In genomic region chr10:87812157-87813072, GRCm38 (mm10) we compare ENCODE assay signal across 8 mouse cellular contexts. TPM values are rescaled to one million over a fixed set of nuclear protein-coding genes. Genes with fewer than 3 reads are reported as not detected.
DNase-seq lines count a peak whose midpoint lies in the region; ATAC-seq and TF ChIP-seq lines count a peak whose summit lies in the region.
"Had no signal": no experiment of that assay in that cellular context is flagged by ENCODE, and none has a peak within 500 bp of the region (broad histone marks: within the 10 kb centered on the region; RNA-seq: fewer than 3 reads in every experiment).

No protein-coding gene starts in this region.

- no peaks in the 10 kb centered on the region for H3K36me3 ChIP-seq in ES-E14 (ENCODE audit: control insufficient read depth, insufficient read depth, low read length, poor library complexity, severe bottlenecking)
- no peaks in the 10 kb centered on the region for H3K36me3 ChIP-seq in forebrain, embryonic 15.5 days
- H3K36me3 ChIP-seq in midbrain, embryonic 12.5 days = no peaks in the 10 kb centered on the region

- in situ Hi-C loops in ES-E14 (cut with MboI; ENCODE audit: low sequenced_read_pairs in 2 of 2, unreplicated experiment in 2 of 2) = no loop called here

- no peaks in the 10 kb centered on the region for H3K27me3 ChIP-seq in forebrain, embryonic 15.5 days
- H3K27me3 ChIP-seq in midbrain, embryonic 12.5 days = no peaks in the 10 kb centered on the region

- no peaks in the 10 kb centered on the region for H3K9me3 ChIP-seq in ES-E14 (ENCODE audit: control insufficient read depth, insufficient read depth, low read depth, low read length)
- H3K9me3 ChIP-seq in forebrain, embryonic 15.5 days = no peaks in the 10 kb centered on the region
- no peaks in the 10 kb centered on the region for H3K9me3 ChIP-seq in midbrain, embryonic 12.5 days

- peaks cover 0 to 3% of the 10 kb centered on the region in 2 experiments; a peak in 1 of 4 replicates for H3K4me1 ChIP-seq in ES-E14 (ENCODE audit: control insufficient read depth in 2 of 2, insufficient read depth in 2 of 2, low read length in 2 of 2, poor library complexity in 1 of 2)
- H3K4me1 ChIP-seq in forebrain, embryonic 15.5 days = peaks cover 8% of the 10 kb centered on the region
- H3K4me1 ChIP-seq in midbrain, embryonic 12.5 days = peaks cover 13% of the 10 kb centered on the region

- WGBS in forebrain, embryonic 15.5 days = 20% methylated on average over 8 of the region's 8 CpGs
- 19% methylated on average over 8 of the region's 8 CpGs for WGBS in midbrain, embryonic 12.5 days

- no peak overlapping the region for H3K27ac ChIP-seq in ES-E14 (ENCODE audit: insufficient read depth, low read depth, low read length, poor library complexity, severe bottlenecking)
- H3K27ac ChIP-seq in forebrain, embryonic 15.5 days (replicated peaks) = peak overlapping the region; percentile 36
- 0 out of 2 replicates have a peak overlapping the region, but pooled peaks have one; percentile 10 for H3K27ac ChIP-seq in midbrain, embryonic 12.5 days (replicated peaks)

- H3K4me2 ChIP-seq in forebrain, embryonic 15.5 days (replicated peaks) = 0 out of 2 replicates have a peak overlapping the region, but pooled peaks have one; percentile 16
- peak overlapping the region; percentile 26; the same call in 1 of the 2 replicates for H3K4me2 ChIP-seq in midbrain, embryonic 12.5 days (replicated peaks)

- ATAC-seq in forebrain, embryonic 15.5 days (replicated peaks) = peak; percentile 82
- ATAC-seq in midbrain, embryonic 12.5 days (ENCODE audit: low FRiP score, low read depth) = peak; percentile 69; the same call in 1 of the 2 replicates
- no peak for ATAC-seq in inflammation-experienced regulatory T-cells, adult 6 months

- DNase-seq in 3T3-L1 (ENCODE audit: low read depth, low spot score) (peak; percentile 59), ES-E14 (ENCODE audit: low read depth, low spot score) (peak; percentile 12)
- no peak for DNase-seq in frontal cortex, adult 2 months (ENCODE audit: extremely low spot score in 1 of 2, low spot score in 1 of 2)
- DNase-seq in B cell, adult 2 months = no peak

- H3K4me3 ChIP-seq in ES-E14 (ENCODE audit: insufficient read depth in 1 of 2, low read depth in 1 of 2, low read length in 2 of 2, poor library complexity in 1 of 2, severe bottlenecking in 1 of 2) = no peak overlapping the region
- no peak overlapping the region for H3K4me3 ChIP-seq in forebrain, embryonic 15.5 days
- no peak overlapping the region for H3K4me3 ChIP-seq in midbrain, embryonic 12.5 days
- H3K4me3 ChIP-seq: erythroblast, embryonic 14.5 days had no signal

- no peak overlapping the region for H3K9ac ChIP-seq in ES-E14 (ENCODE audit: insufficient read depth, low read depth, low read length, poor library complexity, severe bottlenecking)
- H3K9ac ChIP-seq in forebrain, embryonic 15.5 days (replicated peaks) = no peak overlapping the region
- no peak overlapping the region; the same call in 1 of the 2 replicates for H3K9ac ChIP-seq in midbrain, embryonic 12.5 days (replicated peaks)

TF ChIP-seq in ES-E14, 5 proteins besides CTCF, POLR2A, EP300 and RAD21:
- TF ChIP-seq HCFC1 (IDR thresholded peaks at IDR 0.05; ENCODE audit: borderline replicate concordance, insufficient read depth, low read length) = no peak
- no peak for TF ChIP-seq ZNF384 (IDR thresholded peaks at IDR 0.05; ENCODE audit: low read depth, low read length)

RNA-seq across cellular contexts. Expression of gene Igf1, which starts 45.6 kb away (rescaled TPM):
- 0.40 TPM in 1 of 2 replicates, not detected in the other for total RNA-seq in ES-E14 (2012; rRNA removed)
- 3.8 and 4.6 TPM in 2 replicates for polyA plus RNA-seq in forebrain, embryonic 15.5 days (2015; fragmentation: Nextera tagmentation; extraction: Ambion mirVana)
- 11.4 and 15.9 TPM in 2 replicates for polyA plus RNA-seq in midbrain, embryonic 12.5 days (2016; fragmentation: Nextera tagmentation; extraction: Ambion mirVana)
- under 1 TPM in 2 of 3 experiments, not detected in 1; 0.24 to 0.45 TPM for polyA plus RNA-seq in inflammation-experienced regulatory T-cells, adult 6 months (2017; shearing (Covaris generic))
- polyA plus RNA-seq in frontal cortex, adult 2 months (2012; rRNA removed) = 12.0 and 12.6 TPM in 2 replicates

Comparison
In these comparisons a context has a peak if more than half of its experiments do, and no peak if none do; other contexts are left out.
1. DNase-seq: peak in 3T3-L1 (single experiment) and ES-E14 (single experiment); none in frontal cortex, adult 2 months (0 of 2) and B cell, adult 2 months (0 of 2).